Mouse (Mus musculus) ES-E14 (cell line): ENCODE results near the gene Rap1gap2. TPM values are rescaled to one million over a fixed set of nuclear protein-coding genes. Genes with fewer than 3 reads are reported as not detected.
"Not testable (repeated sequence)": the region's sequence is repeated elsewhere in the genome, so short reads cannot be mapped to it uniquely, and the experiment has no call there.

ENCODE experiments used
- DNase-seq: peaks from one replicate; pipeline ENCODE4 v3.0.0-alpha.2; 2013; ENCODE audit warnings: low read depth, low spot score
- H3K27ac ChIP-seq: 2 replicates; pipeline ENCODE4 v1.5.1; 2012; ENCODE audit warnings: low read depth, mild to moderate bottlenecking, low read length, moderate library complexity, mixed read lengths; ENCODE audit not compliant: poor library complexity, insufficient read depth, severe bottlenecking
- H3K36me3 ChIP-seq: 2 replicates; pipeline ENCODE4 v1.6.1; 2012; ENCODE audit warnings: mild to moderate bottlenecking, low read length, moderate library complexity, mixed read lengths; ENCODE audit not compliant: control insufficient read depth, poor library complexity, insufficient read depth, severe bottlenecking
- H3K4me1 ChIP-seq, 2 experiments: fragments of 150-350 bp in 1 of 2; sonication (generic) in 1 of 2; 2 replicates each; pipeline ENCODE4 v1.6.1; 2012; ENCODE audit warnings: low read length in 2 of 2, mild to moderate bottlenecking in 1 of 2, mixed read lengths in 1 of 2; ENCODE audit not compliant: control insufficient read depth in 2 of 2, insufficient read depth in 2 of 2, poor library complexity in 1 of 2
- H3K4me3 ChIP-seq, 2 experiments: fragments of 150-350 bp in 1 of 2; sonication (generic) in 1 of 2; 2 replicates each; pipeline ENCODE4 v1.5.1; 2012; ENCODE audit warnings: low read length in 2 of 2, low read depth in 1 of 2, mild to moderate bottlenecking in 1 of 2, mixed read lengths in 1 of 2; ENCODE audit not compliant: insufficient read depth in 1 of 2, poor library complexity in 1 of 2, severe bottlenecking in 1 of 2
- H3K9ac ChIP-seq: 2 replicates; pipeline ENCODE4 v1.6.1; 2012; ENCODE audit warnings: low read depth, mild to moderate bottlenecking, low read length, mixed read lengths; ENCODE audit not compliant: poor library complexity, insufficient read depth, severe bottlenecking
- H3K9me3 ChIP-seq: fragments of 150-350 bp; sonication (generic); 2 replicates; pipeline ENCODE4 v1.6.1; 2012; ENCODE audit warnings: low read depth, mild to moderate bottlenecking, low read length; ENCODE audit not compliant: control insufficient read depth, insufficient read depth
- CHD2 ChIP-seq: IDR thresholded peaks from 2 replicates; pipeline ENCODE4 v1.6.1; 2014; ENCODE audit warnings: mild to moderate bottlenecking, low read depth, low read length, inconsistent platforms
- HCFC1 ChIP-seq: IDR thresholded peaks from 2 replicates; pipeline ENCODE4 v1.6.1; 2012; ENCODE audit warnings: low read length, inconsistent platforms, borderline replicate concordance; ENCODE audit not compliant: insufficient read depth
- MAFK ChIP-seq: IDR thresholded peaks from 2 replicates; pipeline ENCODE4 v1.6.1; 2014; ENCODE audit warnings: mild to moderate bottlenecking, low read depth, low read length, inconsistent platforms; ENCODE audit not compliant: insufficient read depth
- ZC3H11A ChIP-seq: IDR thresholded peaks from 2 replicates; pipeline ENCODE4 v1.6.1; 2012; ENCODE audit warnings: low read depth, mild to moderate bottlenecking, inconsistent platforms, low read length, borderline replicate concordance
- ZNF384 ChIP-seq: IDR thresholded peaks from 2 replicates; pipeline ENCODE4 v1.6.1; 2012; ENCODE audit warnings: low read depth, low read length, inconsistent platforms
- in situ Hi-C, 2 experiments: fragments of 600-800 bp; cut with MboI; formaldehyde crosslinking; loops; one replicate each; pipeline ENCODE4 v1.15.1; 2025; ENCODE audit warnings: low sequenced_read_pairs in 2 of 2, inconsistent platforms in 1 of 2; ENCODE audit not compliant: unreplicated experiment in 2 of 2
- total RNA-seq: library from RNA; depleted of rRNA; stranded (reverse); fragments of 300-350 nt; gene quantifications from 2 replicates; pipeline ENCODE4 v1.2.3, GENCODE M21; 2012

Gene Rap1gap2
- total RNA-seq, 1 experiment, result 2.7 TPM

DNA sequence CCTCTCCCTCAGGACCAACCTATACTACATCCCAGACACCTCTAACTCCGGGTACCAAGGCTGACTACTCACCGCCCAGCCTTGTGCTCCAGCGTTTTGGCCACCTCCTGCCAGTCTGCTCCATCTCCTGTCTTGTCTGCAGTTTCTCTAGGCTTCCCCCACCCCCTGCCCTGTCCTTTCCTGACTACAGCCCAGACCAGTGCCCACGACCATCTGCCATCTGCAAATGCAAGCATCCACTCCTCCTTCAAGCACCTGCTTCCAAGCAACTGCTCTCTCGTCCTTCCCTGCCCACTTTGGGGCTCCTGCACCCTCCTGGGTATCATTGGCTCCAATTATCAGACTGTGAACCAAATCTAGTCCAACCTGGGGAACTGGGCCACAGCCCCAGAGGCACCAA, 24.3 kb downstream of the Rap1gap2 start:
- in situ Hi-C loops, result no loop called here
- H3K4me1 ChIP-seq, result peaks cover 2 to 3% of the 10 kb centered on the region in 2 experiments; a peak in 1 of 4 replicates
- no peaks in the 10 kb centered on the region for H3K9me3 ChIP-seq
- no peak overlapping the region for H3K9ac ChIP-seq
- no peak overlapping the region for H3K27ac ChIP-seq
- H3K36me3 ChIP-seq, result no peaks in the 10 kb centered on the region
- no peak for DNase-seq
- no peak overlapping the region for H3K4me3 ChIP-seq
- TF ChIP-seq ZNF384 (no peak), HCFC1 (no peak), MAFK (no peak), CHD2 (no peak)

DNA sequence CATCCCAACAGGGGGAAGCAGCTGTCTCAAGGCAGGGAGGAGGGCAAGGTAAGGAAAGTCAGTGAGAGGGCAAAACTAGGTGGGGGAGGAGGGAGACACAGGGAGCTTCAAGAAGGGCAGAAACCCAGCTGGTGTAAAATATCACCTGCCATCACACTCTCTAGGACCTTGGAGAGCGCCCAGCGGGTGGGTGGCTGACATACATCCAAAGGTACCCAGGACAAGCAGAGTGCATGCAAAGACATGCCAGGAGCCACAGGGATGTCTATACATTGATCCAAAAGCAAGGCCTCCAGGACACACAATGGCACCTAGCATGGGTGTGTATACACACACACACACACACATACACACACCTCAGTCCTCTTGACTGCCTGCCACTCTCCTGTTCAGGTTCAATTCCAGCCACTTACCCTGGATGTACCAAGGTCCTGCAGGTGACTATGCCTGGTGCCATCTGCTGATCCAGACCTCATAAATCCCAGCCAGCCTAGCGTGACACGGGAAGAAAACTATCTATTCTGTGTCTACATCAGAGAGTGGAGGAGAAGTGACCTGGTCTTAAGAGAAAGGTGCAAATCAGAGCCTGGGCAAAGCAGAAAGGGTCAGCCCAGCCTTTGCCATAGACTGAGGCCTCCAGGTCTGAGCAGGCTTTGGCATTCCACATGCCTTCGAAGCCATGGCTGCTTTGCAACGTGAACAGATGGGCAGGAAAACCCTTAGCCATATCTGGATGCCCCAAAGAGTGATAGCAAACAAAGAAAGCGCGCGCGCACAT, 25.6 kb downstream of the Rap1gap2 start:
- Histone ChIP-seq H3K27ac (no peak overlapping the region), H3K4me3 (no peak overlapping the region), H3K4me1 (0 out of 4 replicates have a peak, but pooled peaks cover 0 to 3% of the 10 kb centered on the region in 2 experiments), H3K9ac (no peak overlapping the region), H3K9me3 (no peaks in the 10 kb centered on the region), H3K36me3 (no peaks in the 10 kb centered on the region)
- TF ChIP-seq ZC3H11A (no peak), HCFC1 (no peak), MAFK (no peak), ZNF384 (no peak)
- in situ Hi-C loops, result no loop called here
- DNase-seq, result peak; percentile 52

DNA sequence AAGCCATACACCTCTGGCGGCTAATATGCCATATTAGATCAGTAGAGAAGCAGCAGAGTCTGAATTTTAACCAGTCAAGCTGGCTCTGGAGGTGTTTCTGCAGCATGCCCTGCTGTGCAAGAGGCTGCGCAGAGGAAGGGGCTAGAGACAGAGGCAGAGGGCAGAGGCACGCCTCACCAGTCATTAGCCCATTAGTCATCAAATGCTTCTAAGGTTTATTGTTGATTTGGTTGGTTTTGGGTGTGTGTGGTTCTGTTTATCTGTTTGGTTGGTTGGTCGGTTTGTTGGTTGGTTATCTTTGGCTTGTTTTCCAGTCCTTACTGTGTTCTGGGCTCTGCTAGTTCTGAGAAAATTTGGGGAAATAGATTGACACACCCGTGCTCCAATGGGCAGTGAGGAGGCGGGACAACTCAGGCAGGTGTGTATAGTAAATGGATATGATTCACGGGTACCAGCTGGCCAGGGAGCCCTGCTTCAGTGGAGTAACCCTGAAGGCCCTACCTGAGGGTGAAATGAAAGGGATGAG, 26.8 kb downstream of the Rap1gap2 start:
- no peak overlapping the region for H3K4me3 ChIP-seq
- TF ChIP-seq HCFC1 (no peak), MAFK (no peak)
- H3K9ac ChIP-seq, result no peak overlapping the region
- H3K27ac ChIP-seq, result no peak overlapping the region
- DNase-seq, result no peak
- in situ Hi-C loops, result no loop called here
- H3K9me3 ChIP-seq, result no peaks in the 10 kb centered on the region
- H3K36me3 ChIP-seq, result no peaks in the 10 kb centered on the region
- no peaks in the 10 kb centered on the region for H3K4me1 ChIP-seq

DNA sequence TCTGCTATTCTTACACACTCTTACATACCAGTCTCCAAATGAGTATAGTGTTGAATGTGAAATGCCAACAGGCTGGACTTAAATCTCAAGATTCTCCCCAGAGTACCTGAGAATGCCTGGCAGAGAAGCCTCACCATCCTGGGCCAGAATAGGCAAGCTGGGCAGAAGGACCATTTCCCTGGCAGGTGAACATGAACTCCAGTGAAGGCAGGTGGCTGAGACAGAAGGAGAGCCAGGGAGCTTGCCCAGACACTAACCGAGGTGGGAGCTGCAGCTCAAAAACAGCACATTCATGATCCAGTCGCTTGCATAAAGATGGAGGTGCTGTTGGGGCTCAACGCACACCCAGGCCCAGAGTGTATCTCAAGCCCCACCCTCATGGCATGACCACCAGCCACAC, 28.3 kb downstream of the Rap1gap2 start:
- no peak overlapping the region for H3K9ac ChIP-seq
- DNase-seq, result no peak
- no peak overlapping the region for H3K27ac ChIP-seq
- H3K4me1 ChIP-seq, result no peaks in the 10 kb centered on the region
- no peaks in the 10 kb centered on the region for H3K36me3 ChIP-seq
- no peak overlapping the region for H3K4me3 ChIP-seq
- TF ChIP-seq MAFK, result no peak
- TF ChIP-seq HCFC1, result no peak
- TF ChIP-seq ZC3H11A, result no peak
- TF ChIP-seq CHD2, result no peak
- no peak for TF ChIP-seq ZNF384
- in situ Hi-C loops, result no loop called here
- peaks cover 6% of the 10 kb centered on the region for H3K9me3 ChIP-seq

DNA sequence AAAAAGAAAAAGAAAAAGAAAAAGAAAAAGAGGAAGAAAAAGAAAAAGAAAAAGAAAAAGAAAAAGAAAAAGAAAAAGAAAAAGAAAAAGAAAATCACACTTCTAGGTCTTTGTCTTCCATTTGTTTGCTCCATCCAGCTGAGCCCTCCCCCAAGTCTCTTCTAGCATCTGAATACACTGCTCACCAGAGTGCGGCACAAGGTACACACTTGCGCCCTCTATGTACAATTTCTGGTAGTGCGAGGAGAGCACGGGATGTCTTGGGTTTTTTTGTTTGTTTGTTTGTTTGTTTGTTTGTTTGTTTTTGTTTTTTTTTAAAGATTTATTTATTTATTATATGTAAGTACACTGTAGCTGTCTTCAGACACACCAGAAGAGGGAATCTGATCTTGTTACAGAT, 29.4 kb downstream of the Rap1gap2 start:
- in situ Hi-C loops, H3K9me3 ChIP-seq, H3K27ac ChIP-seq, H3K9ac ChIP-seq, H3K36me3 ChIP-seq, H3K4me1 ChIP-seq, DNase-seq, H3K4me3 ChIP-seq: not testable (repeated sequence)
